Mouse (Mus musculus): ENCODE measurements at regions not wholly inside any gene's neighbourhood (a gene's known extent, or its start where the extent isn't known, plus 50 kb on each side); places are given as distances from the start of the nearest gene placed in this dataset.

DNA sequence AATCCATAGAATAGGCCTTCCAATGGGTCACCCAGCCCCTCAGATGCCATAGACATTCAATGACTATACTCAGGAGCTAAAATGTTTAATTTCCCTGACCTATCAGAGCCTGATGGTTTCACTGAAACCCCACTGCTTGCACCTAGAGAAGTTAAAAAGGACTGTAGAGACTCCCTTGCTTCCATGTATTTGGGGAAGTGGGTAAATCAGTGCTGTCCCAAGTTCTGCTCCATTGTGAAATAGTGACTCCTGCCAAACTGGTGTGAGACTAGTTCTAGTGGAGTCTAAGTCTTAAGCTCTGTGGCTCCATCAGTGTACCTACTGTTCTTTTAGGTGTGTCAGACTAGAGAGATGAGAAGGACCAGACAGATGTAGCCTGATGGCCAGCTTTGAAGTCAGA is 121.3 kb upstream of the Bmper start:
- no peak for TF ChIP-seq CTCF (IDR thresholded peaks at IDR 0.05; ENCODE audit: borderline replicate concordance, insufficient read depth, low read length)
- TF ChIP-seq POLR2A (IDR thresholded peaks at IDR 0.05; ENCODE audit: low read depth, low read length), result no peak
